Mouse (Mus musculus): Measurements from ENCODE around the gene Mbnl2. TPM values are rescaled to one million over a fixed set of nuclear protein-coding genes. Genes with fewer than 3 reads are reported as not detected.

Gene Mbnl2
- polyA plus RNA-seq, 1 experiment: 163 TPM

DNA sequence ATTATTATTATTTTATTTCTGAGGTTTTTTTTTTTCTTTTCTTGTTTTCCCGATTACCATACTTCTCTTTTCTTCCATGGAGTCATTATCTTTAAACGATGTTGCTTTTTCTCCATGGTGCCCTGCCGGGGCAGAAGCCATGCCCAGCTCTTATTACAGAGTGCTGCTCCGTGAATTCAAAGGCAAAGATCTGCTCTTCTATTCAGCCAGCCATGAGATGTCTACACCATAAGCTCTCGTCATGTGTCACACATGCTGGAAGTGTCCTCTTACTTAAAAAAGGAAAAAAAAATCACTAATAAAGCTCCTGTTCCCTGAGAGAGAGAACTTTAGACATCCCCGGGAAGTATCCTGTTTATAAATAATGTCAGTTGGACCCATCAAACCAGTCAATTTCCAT lies 60.4 kb downstream of the Mbnl2 start:
- TF ChIP-seq POLR2A (IDR thresholded peaks at IDR 0.05; ENCODE audit: borderline replicate concordance, insufficient read depth, low read length): no peak
- no peak for TF ChIP-seq CTCF (IDR thresholded peaks at IDR 0.05; ENCODE audit: borderline replicate concordance, insufficient read depth, low read depth, low read length)
- H3K27ac ChIP-seq (ENCODE audit: insufficient read depth, low read length): no peak overlapping the region
- no peaks in the 10 kb centered on the region for H3K27me3 ChIP-seq (ENCODE audit: control insufficient read depth, insufficient read depth, low read length)
- H3K4me3 ChIP-seq (replicated peaks; ENCODE audit: insufficient read depth, low read depth, low read length): no peak overlapping the region
- WGBS: 58% methylated on average over 6 of the region's 6 CpGs
- peaks cover 37% of the 10 kb centered on the region for H3K4me1 ChIP-seq (ENCODE audit: control insufficient read depth, insufficient read depth, low read length)
- no peak for DNase-seq

DNA sequence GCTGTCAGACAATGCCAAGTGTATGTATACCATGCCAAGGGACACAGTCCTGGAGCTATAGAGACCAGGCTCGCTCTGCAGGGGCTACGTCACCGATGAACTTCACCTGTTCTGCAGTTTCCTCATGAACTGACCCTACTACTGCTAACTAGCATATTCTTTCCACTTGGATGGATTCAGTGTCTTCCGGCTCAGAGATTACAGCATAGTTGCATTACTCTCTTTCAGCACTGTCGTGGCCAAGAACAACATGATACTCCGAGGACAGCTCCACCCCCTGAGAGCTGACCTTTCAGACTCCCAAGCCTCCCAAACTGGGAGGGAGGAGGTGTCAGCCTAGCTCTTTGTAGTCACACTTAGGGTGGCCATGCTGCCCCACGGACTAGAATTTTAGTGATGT lies 60.9 kb downstream of the Mbnl2 start:
- H3K4me1 ChIP-seq (ENCODE audit: control insufficient read depth, insufficient read depth, low read length): peaks cover 32% of the 10 kb centered on the region
- 12% methylated on average over 7 of the region's 7 CpGs for WGBS
- H3K27ac ChIP-seq (ENCODE audit: insufficient read depth, low read length): peak overlapping the region; percentile 33; the same call in 1 of the 2 replicates
- H3K4me3 ChIP-seq (replicated peaks; ENCODE audit: insufficient read depth, low read depth, low read length): no peak overlapping the region
- no peaks in the 10 kb centered on the region for H3K27me3 ChIP-seq (ENCODE audit: control insufficient read depth, insufficient read depth, low read length)
- DNase-seq: peak; percentile 46 to 67
- TF ChIP-seq POLR2A (IDR thresholded peaks at IDR 0.05; ENCODE audit: borderline replicate concordance, insufficient read depth, low read length) (no peak), CTCF (IDR thresholded peaks at IDR 0.05; ENCODE audit: borderline replicate concordance, insufficient read depth, low read depth, low read length) (no peak)

DNA sequence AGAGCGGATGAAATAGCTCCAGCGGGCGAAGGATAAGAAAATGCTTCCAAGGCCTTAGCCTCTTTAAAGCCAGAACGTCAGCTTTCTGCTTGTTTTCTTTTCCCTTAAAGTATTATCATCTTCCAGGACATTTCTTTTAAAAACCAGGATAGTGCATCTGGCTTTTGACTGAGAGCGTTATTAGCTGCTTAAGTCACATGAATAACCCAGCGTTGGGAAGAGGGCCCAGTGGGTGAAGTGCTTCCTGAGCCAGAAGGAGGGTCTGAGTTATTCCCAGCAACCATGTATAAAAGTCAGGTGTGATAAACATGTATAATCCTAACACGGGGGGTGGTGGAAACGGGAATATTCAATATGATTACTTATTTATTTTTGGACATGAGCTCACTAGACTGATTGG lies 61.4 kb downstream of the Mbnl2 start:
- Histone ChIP-seq H3K4me3 (replicated peaks; ENCODE audit: insufficient read depth, low read depth, low read length) (no peak overlapping the region), H3K4me1 (ENCODE audit: control insufficient read depth, insufficient read depth, low read length) (peaks cover 32% of the 10 kb centered on the region), H3K27ac (ENCODE audit: insufficient read depth, low read length) (peak overlapping the region; percentile 33; the same call in 1 of the 2 replicates), H3K27me3 (ENCODE audit: control insufficient read depth, insufficient read depth, low read length) (no peaks in the 10 kb centered on the region)
- TF ChIP-seq CTCF (IDR thresholded peaks at IDR 0.05; ENCODE audit: borderline replicate concordance, insufficient read depth, low read depth, low read length) (no peak), POLR2A (IDR thresholded peaks at IDR 0.05; ENCODE audit: borderline replicate concordance, insufficient read depth, low read length) (no peak)
- 58% methylated on average over 8 of the region's 8 CpGs for WGBS
- DNase-seq: no peak

DNA sequence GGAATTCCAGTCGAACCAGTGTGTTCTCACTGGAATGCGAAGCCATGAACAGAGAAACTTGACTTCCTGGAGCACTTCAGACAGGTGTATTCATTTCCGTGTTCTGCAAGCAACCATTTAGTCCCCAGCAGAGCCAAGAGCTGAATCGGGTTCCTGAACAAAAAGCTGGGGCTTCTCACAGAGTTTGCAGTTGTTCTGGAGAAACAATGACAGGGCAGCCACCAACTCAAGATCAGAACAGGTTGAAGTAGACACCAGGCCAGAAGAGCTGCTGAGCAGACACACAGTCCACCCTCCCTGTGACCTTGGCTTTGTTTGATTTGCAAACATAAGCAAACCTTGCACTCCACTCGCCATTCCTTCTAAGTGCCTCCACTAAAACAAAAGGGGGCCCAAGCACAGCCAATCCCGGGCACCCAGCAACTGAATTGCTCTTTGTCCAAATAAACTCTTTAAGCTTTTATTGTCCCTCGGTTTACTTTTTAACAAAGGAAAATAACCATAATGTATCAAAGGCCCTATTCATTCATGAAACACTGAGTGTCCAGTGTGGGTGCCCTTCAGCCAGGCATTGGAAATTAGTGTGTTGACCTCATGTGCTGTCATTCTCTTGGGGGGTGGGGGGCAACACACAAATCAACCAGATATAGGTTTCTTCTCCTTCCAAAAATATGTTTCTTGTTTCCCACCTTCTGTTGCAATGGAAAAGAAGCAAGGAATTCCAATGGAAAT lies 62.4 kb downstream of the Mbnl2 start:
- Histone ChIP-seq H3K4me3 (replicated peaks; ENCODE audit: insufficient read depth, low read depth, low read length) (no peak overlapping the region), H3K4me1 (ENCODE audit: control insufficient read depth, insufficient read depth, low read length) (peaks cover 29% of the 10 kb centered on the region), H3K27me3 (ENCODE audit: control insufficient read depth, insufficient read depth, low read length) (no peaks in the 10 kb centered on the region), H3K27ac (ENCODE audit: insufficient read depth, low read length) (no peak overlapping the region)
- DNase-seq: no peak
- 54% methylated on average over 7 of the region's 7 CpGs for WGBS
- TF ChIP-seq CTCF (IDR thresholded peaks at IDR 0.05; ENCODE audit: borderline replicate concordance, insufficient read depth, low read depth, low read length): no peak
- TF ChIP-seq POLR2A (IDR thresholded peaks at IDR 0.05; ENCODE audit: borderline replicate concordance, insufficient read depth, low read length): no peak

DNA sequence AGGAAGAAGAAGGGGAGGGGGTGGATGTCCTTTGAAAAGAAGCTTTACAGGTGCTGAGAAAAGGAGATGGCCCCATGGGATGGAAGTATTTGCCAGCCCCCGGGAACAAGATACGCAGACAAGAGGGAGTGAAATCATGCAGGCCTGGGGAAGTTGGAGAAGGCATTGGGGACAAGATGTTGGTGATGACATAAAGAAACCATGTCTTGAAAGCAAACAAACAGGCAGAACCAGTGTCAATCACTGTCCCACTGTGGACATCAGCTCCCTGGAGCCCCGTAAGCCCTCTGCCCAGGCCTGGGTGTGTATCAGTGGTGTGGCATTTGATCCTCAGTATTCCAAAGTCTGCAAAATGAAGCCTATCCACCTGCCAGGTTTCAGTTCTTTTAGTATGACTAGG lies 63.2 kb downstream of the Mbnl2 start:
- Histone ChIP-seq H3K27me3 (ENCODE audit: control insufficient read depth, insufficient read depth, low read length) (no peaks in the 10 kb centered on the region), H3K27ac (ENCODE audit: insufficient read depth, low read length) (0 out of 2 replicates have a peak overlapping the region, but pooled peaks have one; percentile 19), H3K4me1 (ENCODE audit: control insufficient read depth, insufficient read depth, low read length) (peaks cover 25% of the 10 kb centered on the region), H3K4me3 (replicated peaks; ENCODE audit: insufficient read depth, low read depth, low read length) (no peak overlapping the region)
- DNase-seq: no peak
- 91% methylated on average over 3 of the region's 3 CpGs for WGBS
- TF ChIP-seq POLR2A (IDR thresholded peaks at IDR 0.05; ENCODE audit: borderline replicate concordance, insufficient read depth, low read length): no peak

DNA sequence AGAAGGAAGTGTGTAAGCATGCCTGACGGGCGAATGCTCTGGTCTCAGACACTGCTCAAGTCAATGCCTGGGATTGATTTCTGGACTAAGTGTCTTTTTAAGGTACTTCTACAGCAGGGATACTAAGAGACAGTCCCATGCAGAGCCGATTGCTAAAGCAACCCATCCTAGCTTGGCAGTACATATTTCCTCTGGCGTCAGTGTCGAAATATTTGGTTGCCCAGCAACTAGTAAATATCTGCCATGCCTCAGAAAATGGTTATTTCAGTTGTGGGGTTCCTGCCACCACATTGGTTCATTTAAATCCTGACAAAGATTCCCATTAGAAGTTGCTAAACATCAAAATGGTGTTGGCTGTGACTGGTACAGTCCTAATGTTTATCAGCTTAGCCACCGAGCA lies 66.4 kb downstream of the Mbnl2 start:
- no peak overlapping the region for H3K4me3 ChIP-seq (replicated peaks; ENCODE audit: insufficient read depth, low read depth, low read length)
- DNase-seq: no peak
- peaks cover 10% of the 10 kb centered on the region for H3K4me1 ChIP-seq (ENCODE audit: control insufficient read depth, insufficient read depth, low read length)
- no peak for TF ChIP-seq POLR2A (IDR thresholded peaks at IDR 0.05; ENCODE audit: borderline replicate concordance, insufficient read depth, low read length)
- TF ChIP-seq CTCF (IDR thresholded peaks at IDR 0.05; ENCODE audit: borderline replicate concordance, insufficient read depth, low read depth, low read length): no peak
- no peaks in the 10 kb centered on the region for H3K27me3 ChIP-seq (ENCODE audit: control insufficient read depth, insufficient read depth, low read length)
- no peak overlapping the region for H3K27ac ChIP-seq (ENCODE audit: insufficient read depth, low read length)
- WGBS: 48% methylated on average over 6 of the region's 6 CpGs

DNA sequence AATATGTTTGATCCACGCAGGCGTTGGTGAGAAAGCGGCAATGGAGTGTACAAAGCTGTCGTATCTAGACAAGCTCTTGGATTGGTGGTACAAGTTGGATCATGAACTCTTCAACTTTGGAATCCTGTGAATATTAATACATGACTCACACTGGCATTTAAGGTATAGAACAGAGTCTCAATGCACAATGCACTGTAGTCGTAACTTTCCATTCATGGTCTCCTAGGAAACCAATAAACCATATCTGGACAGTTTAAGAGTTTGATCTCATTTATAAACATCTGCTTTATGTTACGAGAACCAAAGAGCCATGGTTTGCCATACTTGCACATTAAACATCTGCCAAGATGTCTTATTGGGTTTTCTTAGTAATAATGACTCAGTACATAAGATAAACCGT lies 66.9 kb downstream of the Mbnl2 start:
- Histone ChIP-seq H3K27ac (ENCODE audit: insufficient read depth, low read length) (no peak overlapping the region), H3K4me1 (ENCODE audit: control insufficient read depth, insufficient read depth, low read length) (peaks cover 6% of the 10 kb centered on the region), H3K27me3 (ENCODE audit: control insufficient read depth, insufficient read depth, low read length) (no peaks in the 10 kb centered on the region), H3K4me3 (replicated peaks; ENCODE audit: insufficient read depth, low read depth, low read length) (no peak overlapping the region)
- DNase-seq: no peak
- TF ChIP-seq CTCF (IDR thresholded peaks at IDR 0.05; ENCODE audit: borderline replicate concordance, insufficient read depth, low read depth, low read length) (no peak), POLR2A (IDR thresholded peaks at IDR 0.05; ENCODE audit: borderline replicate concordance, insufficient read depth, low read length) (no peak)
- 90% methylated on average over 7 of the region's 7 CpGs for WGBS

DNA sequence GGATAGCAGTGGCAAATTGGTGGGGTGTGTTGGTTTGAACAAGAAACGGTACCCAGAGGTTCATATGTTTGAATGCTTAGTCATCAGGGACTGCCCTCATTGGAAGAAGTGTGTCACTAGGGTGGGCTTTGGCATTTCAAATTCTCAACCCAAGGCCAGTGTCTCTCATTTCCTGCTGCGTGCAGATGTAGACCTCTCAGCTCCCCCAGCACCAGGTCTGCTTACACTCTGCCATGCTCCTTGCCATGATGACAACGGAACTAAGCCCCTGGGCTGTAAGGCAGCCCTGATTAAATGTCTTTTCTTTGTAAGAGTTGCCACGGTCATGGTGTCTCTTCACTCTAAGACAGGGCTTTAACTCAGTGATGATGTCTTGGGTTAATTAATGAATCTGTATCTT lies 69.2 kb downstream of the Mbnl2 start:
- no peaks in the 10 kb centered on the region for H3K27me3 ChIP-seq (ENCODE audit: control insufficient read depth, insufficient read depth, low read length)
- H3K4me1 ChIP-seq (ENCODE audit: control insufficient read depth, insufficient read depth, low read length): 0 out of 2 replicates have a peak, but pooled peaks cover 3% of the 10 kb centered on the region
- TF ChIP-seq CTCF (IDR thresholded peaks at IDR 0.05; ENCODE audit: borderline replicate concordance, insufficient read depth, low read depth, low read length) (no peak), POLR2A (IDR thresholded peaks at IDR 0.05; ENCODE audit: borderline replicate concordance, insufficient read depth, low read length) (no peak)
- no peak for DNase-seq
- WGBS: 87% methylated on average over 4 of the region's 4 CpGs
- no peak overlapping the region for H3K27ac ChIP-seq (ENCODE audit: insufficient read depth, low read length)
- H3K4me3 ChIP-seq (replicated peaks; ENCODE audit: insufficient read depth, low read depth, low read length): no peak overlapping the region
